Mouse (Mus musculus): ENCODE measurements around the gene Ankrd39. TPM values are rescaled to one million over a fixed set of nuclear protein-coding genes. Genes with fewer than 3 reads are reported as not detected.

Gene Ankrd39
- 10 to 100 TPM; 13.9 to 18.7 TPM for total RNA-seq (2021)
- long read RNA-seq, experiment 1, transcript Ankrd39-201 (4 exons, 2,109 nt), result major isoform, 7 of 18 reads
- long read RNA-seq, experiment 1, transcript Ankrd39-203 (4 exons, 2,646 nt), result minor isoform, 5 of 18 reads
- long read RNA-seq, experiment 1, partial matches to known transcripts, result 1 of 18 reads
- long read RNA-seq, experiment 1, other reads (novel, unspliced or antisense), result 3 of 18 reads
- long read RNA-seq, experiment 2, transcript Ankrd39-203 (4 exons, 2,646 nt), result major isoform, 5 of 17 reads
- long read RNA-seq, experiment 2, transcript Ankrd39-201 (4 exons, 2,109 nt), result major isoform, 5 of 17 reads
- long read RNA-seq, experiment 2, partial matches to known transcripts, result 0 of 17 reads
- long read RNA-seq, experiment 2, other reads (novel, unspliced or antisense), result 6 of 17 reads

DNA sequence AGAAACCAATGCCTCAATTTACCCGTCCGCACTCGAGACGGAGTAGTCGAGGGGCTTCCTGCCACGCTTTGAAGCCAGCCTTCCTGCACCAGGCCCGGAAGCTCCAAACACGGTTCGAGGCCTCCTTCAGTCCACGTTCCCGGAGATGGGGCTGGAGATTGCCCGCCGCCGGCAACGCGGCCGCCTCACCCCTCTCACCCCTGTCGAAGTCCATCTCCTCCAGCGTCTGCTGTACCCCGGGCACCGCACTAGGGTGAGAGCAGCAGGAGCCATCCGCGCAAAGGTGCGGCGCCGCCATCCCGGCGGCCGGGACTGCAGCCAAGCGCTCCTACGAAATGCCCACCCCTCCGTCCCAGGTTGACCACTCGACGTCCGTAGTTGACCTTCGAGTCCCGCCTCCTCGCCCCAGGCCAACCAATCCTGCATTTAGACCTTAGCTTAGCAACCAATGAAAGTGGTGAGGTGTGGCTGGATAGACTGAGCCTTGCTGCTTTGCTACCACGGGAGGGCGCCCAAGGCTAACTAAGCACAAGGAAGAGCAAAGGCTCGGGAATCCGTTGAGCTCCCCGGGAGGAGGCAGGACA is at the start of gene Ankrd39:
Gene Ankrd39 (minus strand): TSS at position 558 of the 584 bp plus-strand sequence.
- peak; percentile 98 to 99 for DNase-seq (ENCODE audit: low spot score in 2 of 2)
- intact Hi-C loops (cut with DNase I), result loop anchor here (2.0 to 5.0 kb wide), 2 partner anchors 90 to 138 kb away; no protein-coding TSS in a partner anchor

DNA sequence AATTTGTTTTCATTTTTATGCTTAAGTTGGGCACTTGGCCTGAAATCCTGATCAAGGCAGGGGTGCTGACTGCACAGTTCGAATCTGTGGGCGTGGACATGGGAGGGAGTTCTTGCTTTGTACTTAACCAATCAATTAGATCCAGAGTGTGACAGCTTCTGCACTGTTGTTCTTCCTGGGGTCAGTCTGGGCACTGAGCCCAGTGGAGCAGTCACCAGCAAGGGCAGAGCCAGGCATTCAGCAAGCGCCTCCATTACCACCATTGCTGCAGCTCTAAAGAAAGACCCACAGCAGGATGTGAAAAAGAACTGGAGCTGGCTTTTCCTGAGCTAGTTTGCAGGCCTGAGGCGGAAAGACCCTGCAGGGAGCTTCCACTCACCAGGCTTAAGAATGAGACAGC is 48.9 kb upstream of the Ankrd39 start:
- DNase-seq (ENCODE audit: low spot score in 2 of 2), result peak in 1 of 2 experiments; percentile 52
- intact Hi-C loops (cut with DNase I), result no loop called here

DNA sequence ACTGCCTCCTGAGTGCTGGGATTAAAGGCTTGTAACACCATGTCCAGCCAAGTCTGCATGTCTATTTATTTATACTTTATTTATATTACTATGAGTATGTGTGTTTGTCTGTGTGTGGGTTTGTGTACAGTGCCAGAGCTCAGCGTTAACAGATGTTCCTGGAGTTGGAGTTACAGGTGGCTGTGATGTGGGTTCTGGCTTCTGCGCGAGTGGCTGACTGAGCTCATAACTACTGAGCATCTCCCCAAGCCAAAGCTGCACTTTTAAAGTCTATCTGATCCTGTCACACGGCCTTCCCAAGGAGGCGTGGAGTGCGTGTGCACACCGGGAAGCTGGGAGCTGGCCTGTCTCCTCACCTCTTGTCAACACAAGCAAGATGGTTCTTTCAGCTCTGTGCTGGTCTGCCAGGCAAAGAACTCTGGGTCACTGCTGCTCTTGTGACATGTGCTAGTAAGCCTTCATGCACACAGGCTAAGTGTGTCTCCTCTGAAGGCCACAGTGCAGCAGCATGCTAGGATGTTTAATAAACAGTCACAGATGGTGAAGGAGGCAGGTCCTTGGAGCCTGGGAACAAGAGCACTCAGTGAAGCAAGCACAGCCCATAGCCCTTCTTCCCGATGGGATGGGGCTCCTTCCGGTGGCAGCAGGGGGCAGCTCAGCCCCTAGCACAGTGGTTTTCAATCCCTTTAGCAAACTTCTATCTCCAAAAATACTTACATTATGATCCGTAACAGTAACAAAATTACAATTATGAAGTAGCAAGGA is 48.1 kb upstream of the Ankrd39 start:
- intact Hi-C loops (cut with DNase I), result no loop called here
- DNase-seq (ENCODE audit: low spot score in 2 of 2), result no peak

DNA sequence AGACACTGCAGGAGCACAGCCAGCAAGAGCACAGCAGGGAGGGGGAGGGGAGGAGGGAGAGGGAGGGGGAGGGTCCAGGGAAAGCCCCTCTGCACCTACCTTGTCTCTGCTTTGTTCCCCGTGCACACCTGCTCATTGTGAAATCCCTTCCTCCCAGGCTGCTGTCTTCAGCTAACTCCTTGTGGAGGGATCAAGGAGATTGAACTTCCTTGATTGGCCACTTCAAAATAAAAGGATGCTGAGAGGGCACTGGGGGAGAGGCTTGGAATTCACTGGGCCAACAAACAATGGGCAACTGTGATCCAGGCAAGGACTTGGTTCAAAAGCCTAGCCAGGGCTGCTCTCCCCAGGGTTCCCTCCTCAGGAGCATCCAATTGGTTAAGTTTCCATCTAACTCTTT is 45.9 kb upstream of the Ankrd39 start:
- no peak for DNase-seq (ENCODE audit: low spot score in 2 of 2)
- intact Hi-C loops (cut with DNase I), result no loop called here

DNA sequence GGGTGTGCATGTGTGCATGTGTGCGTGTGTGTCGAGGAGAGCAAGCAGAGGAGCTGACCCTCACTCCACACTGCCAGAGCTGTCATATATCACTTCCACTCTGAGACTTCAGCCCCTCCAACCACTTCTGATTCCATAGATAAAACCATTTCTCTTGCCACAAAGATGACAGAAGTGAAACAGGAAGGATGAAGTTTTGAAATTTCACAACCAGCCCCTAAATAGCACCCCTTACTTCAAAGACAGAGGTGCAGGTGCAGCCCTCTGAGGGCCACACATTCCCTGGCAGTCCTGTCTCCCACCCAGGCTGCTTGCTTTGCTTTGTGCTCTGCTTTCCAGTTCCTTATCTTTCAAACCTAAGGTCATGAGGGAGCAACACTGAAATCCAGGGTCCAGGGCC is 44.2 kb upstream of the Ankrd39 start:
- DNase-seq (ENCODE audit: low spot score in 2 of 2), result no peak
- intact Hi-C loops (cut with DNase I), result no loop called here

DNA sequence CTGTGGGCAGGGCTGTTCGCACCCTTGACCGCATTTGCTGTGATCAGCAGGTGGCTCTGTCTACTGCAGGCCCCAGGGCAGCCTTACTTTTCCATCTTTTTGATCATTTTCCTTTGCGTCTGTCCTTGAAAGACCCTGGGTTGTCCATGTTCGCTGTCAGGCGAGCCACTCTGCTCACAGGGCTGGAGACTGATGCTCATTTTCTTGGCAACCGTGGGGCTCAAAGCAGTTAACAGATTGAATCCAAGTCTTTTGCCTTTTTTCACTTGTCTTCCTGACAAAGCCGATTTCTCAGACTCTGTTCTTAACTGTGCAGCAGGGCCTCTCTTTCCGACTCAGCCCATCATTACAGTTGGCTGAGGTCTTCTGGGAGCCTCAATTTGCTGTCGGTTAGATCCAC is 43.4 kb upstream of the Ankrd39 start:
- intact Hi-C loops (cut with DNase I), result no loop called here
- no peak for DNase-seq (ENCODE audit: low spot score in 2 of 2)

DNA sequence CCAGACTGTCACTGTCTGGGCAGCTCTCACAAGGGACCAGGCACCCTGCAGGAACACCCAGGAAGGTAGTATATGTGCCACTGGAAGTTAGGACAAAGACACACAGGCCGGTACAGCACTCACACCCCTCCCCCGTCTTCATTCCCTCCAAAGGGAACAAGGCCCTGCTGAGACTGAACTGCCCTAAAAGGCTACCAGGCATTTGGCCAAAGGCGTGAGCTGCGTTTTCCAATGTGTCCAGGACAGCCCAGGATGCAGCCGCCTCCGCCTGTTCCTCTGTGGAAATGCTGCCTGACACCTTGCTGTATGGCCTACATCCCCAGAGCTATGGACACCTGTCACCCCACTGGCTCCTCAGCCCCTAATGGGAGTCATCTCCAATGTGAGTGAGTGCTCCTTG is 42.2 kb upstream of the Ankrd39 start:
- intact Hi-C loops (cut with DNase I), result no loop called here

DNA sequence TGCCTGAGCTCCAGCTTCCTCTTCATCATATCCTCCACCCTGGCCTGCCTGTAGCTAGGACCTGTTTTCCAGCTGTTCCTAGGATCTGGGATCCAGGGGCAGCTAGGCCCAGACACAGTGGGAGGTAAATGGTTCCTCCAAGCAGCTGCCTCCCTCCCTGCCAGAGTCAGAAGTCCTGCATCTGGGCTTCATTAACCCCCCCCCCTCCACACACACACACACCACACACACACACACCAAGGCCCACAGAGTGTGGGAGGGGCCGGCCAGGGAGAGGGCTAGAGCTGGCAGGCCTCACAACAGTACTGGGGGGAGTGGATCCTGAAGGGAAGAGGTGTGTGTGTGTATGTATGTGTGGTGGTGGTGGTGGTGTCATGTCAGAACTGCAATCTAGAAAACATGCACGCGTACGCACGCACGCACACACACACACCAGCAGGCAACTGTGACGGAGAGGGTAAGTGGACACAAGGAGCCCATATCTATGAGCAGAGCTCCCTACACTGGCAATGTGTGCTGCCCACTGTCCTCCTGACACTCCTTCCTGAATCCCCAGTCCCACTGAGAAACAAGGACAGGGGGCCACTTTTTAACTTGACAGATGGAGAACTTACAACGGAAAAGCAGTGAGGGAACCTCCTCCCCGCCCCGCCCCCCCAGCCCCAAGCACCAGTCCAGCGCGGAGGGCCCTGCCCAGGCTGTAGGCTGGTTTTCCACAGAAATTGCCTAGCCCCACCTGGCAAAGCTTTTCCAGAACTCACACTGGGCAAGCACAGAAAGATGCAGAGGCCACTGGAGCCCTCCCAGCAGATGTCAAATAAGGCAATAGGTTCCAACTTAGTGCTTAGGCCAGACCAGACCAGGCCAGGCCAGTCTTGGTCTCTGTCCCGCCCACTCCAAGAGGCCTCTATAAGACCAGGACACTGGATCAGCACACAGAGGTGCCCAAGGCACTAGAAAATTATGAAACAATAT is 41.5 kb upstream of the Ankrd39 start:
- intact Hi-C loops (cut with DNase I), result no loop called here
- no peak for DNase-seq (ENCODE audit: low spot score in 2 of 2)

More for the DNA sequence above, 42.2 kb upstream of the Ankrd39 start:
- peak in 1 of 2 experiments; percentile 52 for DNase-seq (ENCODE audit: low spot score in 2 of 2)

DNA sequence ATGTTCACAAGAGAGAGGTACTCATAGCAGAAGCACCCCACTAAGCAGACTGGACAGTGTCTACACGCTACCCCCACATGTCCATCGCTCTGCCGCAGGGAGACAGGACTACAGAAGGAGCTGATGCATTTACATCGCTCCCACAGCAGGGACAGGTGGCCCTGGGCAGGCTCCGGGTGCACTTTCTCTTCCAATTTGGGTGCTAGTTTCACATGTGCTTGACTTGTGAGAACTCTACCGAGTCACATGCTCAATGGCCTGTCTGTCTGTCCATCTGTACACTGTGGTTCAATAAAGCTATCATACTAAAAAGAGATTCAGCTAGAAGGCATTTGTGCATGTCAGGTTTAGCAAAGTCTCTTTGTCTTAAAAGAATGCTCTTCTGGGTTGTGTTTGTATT is 40.6 kb upstream of the Ankrd39 start:
- intact Hi-C loops (cut with DNase I), result no loop called here
- no peak for DNase-seq (ENCODE audit: low spot score in 2 of 2)

DNA sequence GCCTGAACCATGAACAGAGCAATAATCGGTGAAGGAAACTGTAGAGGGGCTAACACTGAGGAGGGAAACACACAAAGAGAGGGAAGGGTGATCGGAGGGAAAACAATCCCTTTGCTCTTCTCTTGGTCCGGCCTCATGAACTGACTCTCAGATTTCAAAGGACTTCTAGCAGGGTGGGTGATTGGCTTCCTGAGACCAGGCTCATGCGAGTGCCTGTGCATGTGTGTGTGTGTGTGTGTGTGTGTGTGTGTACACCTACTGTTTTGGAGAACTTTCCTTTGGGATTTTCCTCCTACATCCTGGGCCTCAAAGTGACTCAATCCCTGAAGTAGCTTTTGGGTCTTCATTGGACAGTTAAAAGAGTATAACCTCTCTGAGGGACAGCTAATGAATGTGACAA is 39.0 kb upstream of the Ankrd39 start:
- intact Hi-C loops (cut with DNase I), result no loop called here
- DNase-seq (ENCODE audit: low spot score in 2 of 2), result no peak

DNA sequence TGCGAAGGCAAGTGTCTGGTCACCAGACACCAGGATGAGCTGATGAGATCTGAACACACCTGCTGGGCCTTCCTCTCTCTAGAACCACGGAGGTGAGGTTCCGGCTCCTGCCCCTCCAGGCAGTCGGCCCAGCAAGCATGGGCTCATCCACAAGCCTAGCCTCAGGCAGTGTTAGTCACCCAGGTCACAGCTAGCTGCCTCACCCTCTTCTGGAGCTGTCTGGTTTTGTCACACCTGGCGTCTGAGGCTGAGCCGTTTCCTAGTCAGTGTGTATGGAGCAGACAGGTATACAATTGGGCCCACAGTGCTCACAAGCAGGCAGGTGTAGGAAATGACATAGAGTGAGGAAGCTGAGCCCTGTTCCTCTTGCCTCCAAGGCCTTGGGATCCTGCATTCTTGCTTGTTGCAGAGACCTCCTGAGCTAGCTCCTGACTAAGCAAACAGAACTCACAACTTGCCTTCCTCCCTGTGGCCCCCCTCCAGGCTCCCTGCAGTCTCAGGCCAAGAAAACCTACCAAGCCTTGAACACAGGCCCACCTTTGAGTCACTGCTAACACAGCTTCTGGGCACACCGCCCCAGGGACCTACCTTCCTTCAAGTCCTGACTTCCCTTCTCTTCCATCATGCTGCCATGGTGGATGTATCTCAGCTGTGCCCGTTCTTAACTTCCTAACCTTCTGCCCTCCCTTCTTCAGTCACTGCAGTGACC is 36.3 kb upstream of the Ankrd39 start:
- intact Hi-C loops (cut with DNase I), result no loop called here

DNA sequence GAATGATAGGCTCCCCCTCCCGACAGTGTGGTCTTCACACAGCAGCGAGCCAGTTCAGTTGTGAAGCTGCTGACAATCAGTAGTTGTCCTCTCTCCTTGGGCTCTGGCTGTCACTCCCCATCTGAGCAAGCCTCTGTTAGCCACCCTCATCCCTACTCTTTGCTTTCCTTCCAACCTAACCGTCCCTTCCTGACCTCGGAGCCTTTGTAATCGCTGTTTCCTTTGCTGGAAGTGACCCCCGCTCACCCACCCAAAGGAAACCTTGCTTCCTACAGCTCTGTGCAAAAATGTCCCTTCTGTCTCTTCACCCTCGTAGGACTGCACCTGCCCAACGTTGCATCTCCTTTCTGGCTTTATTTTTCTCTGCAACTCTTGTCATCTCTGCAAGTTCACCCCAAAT is 35.0 kb upstream of the Ankrd39 start:
- DNase-seq (ENCODE audit: low spot score in 2 of 2), result no peak
- intact Hi-C loops (cut with DNase I), result no loop called here

More for the DNA sequence above, 36.3 kb upstream of the Ankrd39 start:
- DNase-seq (ENCODE audit: low spot score in 2 of 2), result no peak

DNA sequence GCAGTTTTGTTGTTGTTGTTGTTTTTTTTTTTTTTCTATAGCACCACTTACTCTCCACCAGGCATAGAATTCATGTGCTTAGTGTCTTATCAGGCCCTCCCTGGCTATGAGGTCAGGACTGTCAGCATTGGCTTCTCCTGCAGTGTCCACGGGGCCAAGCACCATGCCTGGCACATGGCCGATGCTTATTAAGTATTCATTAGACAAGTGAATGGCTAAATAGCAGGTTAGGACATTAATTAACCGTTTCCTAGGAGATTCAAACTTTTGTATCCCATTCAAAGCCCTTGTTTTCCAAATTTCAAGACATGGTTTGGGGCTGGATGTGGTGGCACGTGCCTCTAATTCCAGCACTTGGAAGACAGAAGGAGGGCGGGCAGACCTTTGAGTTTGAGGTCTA is 34.0 kb upstream of the Ankrd39 start:
- DNase-seq (ENCODE audit: low spot score in 2 of 2), result no peak
- intact Hi-C loops (cut with DNase I), result no loop called here

DNA sequence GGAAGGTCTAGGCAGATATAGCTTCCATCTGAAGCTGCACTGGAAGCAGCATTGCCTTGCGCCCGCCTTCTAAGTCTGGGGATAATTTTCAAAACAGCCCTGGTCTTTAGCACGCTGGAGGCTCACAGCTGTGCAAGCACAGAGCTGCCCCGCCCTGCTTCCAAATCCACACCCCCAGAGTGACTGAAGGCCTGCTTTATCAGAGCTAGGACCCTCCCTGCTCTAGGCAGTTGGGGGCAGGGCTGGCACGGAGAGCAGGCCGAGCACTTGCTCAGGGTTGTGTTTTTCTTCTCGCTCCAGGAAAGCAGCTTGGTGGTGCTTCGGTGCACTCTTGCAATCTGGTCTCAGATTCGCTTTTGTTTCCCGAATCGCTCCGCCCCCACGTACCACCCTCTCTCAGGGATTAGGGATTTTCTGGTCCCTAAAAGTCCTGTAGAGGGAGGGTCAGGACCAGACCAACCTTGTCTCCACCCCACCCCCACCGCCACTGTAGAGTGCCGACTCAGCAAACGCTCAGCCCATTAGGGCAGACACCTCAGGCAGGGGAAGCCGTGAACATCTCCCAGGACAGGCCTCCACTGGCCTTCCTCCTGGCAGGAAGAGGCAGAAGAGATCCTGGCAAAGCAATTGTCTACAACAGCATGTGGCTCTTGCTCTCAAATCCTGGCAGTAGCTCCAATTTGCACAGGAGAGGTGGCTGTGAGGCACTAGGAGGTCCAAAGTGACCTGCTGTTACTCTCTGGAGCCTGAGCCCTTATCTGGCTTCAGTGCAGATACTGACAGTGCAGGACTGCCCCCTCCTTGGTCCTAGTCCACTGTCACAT is 33.4 kb upstream of the Ankrd39 start:
- peak; percentile 41 to 62 for DNase-seq (ENCODE audit: low spot score in 2 of 2)
- intact Hi-C loops (cut with DNase I), result no loop called here

DNA sequence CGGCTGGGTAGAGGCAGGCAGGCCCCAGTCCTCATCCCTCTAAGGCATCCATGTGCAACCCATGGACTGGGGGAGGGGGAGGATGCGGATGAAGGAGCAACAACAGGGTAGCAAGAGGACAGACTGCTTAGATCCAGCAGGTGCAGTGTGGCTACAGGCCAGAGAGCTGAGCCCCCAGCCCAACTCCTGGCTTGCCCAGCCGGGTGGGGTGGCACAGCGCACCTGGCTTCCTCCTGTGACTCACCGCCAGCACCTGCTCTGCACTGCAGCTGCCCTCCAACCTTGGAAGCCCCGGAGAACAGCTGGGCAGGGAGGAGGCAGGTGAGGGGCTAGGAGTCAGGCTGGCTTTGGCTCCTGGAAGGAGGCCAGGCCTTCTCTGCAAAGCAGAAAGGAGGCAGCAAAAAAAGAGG is 32.7 kb upstream of the Ankrd39 start:
- intact Hi-C loops (cut with DNase I), result no loop called here
- DNase-seq (ENCODE audit: low spot score in 2 of 2), result no peak

DNA sequence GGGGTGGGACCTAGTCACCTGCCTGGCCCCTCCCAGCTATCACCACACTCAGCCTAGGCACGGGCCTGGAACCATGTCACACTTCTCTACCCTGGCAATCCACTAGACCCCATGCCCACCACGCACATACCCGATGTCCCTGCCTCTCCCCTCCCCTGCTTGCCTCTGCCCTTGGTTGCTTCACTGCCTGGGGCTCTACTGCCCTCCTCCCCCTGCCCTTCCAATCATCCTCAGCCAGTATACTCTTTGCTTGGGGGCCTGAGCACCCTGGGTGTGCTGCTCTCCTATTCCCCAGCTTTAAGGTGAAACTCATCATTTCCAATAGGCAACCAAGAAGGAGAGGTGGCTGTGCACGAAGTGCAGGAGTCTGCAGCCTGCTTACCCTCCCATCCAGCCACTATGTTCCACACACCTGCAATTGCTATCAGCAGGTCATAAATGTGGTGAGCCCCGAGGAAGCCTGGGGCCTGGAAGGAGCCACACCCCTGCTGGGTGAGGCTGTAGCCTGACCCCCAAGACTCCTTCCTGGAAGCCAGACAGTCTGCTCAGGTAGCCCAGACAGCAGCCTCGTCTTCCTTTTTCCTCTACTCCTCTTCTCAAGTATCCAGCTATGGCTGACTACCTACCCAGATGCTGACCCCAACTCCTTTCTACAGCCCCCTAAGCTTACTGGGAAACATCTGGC is 29.9 kb upstream of the Ankrd39 start:
- intact Hi-C loops (cut with DNase I), result no loop called here
- no peak for DNase-seq (ENCODE audit: low spot score in 2 of 2)

DNA sequence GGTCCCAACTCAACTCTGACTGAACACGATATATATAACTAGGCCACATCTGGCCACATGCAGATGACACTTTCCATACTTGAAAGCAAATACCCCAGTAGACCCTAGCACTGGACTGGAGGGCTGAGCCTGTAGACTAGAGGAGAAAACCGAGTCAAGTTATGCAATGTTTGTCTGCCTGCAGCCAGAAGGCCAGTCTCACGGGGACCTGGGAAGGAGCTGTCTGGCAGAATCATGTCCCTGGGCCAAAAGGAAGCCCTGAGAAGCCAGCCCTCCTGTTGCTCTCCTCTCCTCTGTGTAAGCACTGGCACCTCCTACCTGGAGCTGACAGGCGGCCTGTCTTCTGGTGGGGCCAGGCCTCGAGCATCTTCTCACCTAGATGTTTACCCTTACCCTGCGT is 28.1 kb upstream of the Ankrd39 start:
- no peak for DNase-seq (ENCODE audit: low spot score in 2 of 2)
- intact Hi-C loops (cut with DNase I), result no loop called here

All from left cerebral cortex, postnatal 14 days (tissue).